Mouse (Mus musculus) CH12.LX (cell line): ENCODE measurements at regions not wholly inside any gene's neighbourhood (a gene's known extent, or its start where the extent isn't known, plus 50 kb on each side); places are given as distances from the start of the nearest gene placed in this dataset.

Experiments used
- CTCF ChIP-seq, 2 experiments: IDR thresholded peaks in 1 of 2; conservative IDR thresholded peaks in 1 of 2; 2 replicates each; pipeline ENCODE4 v1.5.1; 2011 to 2012; ENCODE audit warnings: low read depth in 2 of 2, low read length in 2 of 2, improper control_type of control experiment in 1 of 2, inconsistent platforms in 1 of 2, mild to moderate bottlenecking in 1 of 2, moderate library complexity in 1 of 2
- ELF1 ChIP-seq: IDR thresholded peaks from 2 replicates; pipeline ENCODE4 v1.6.1; 2014; ENCODE audit warnings: low read depth, mild to moderate bottlenecking, inconsistent platforms, low read length, improper control_type of control experiment
- EP300 ChIP-seq: IDR thresholded peaks from 2 replicates; pipeline ENCODE4 v1.6.1; 2011; ENCODE audit warnings: low read length, improper control_type of control experiment
- MAX ChIP-seq: IDR thresholded peaks from 2 replicates; pipeline ENCODE4 v1.6.1; 2011; ENCODE audit warnings: low read length, improper control_type of control experiment
- MEF2A ChIP-seq: IDR thresholded peaks from 2 replicates; pipeline ENCODE4 v1.6.1; 2014; ENCODE audit warnings: low read depth, mild to moderate bottlenecking, inconsistent platforms, low read length, improper control_type of control experiment, borderline replicate concordance
- POLR2A ChIP-seq: IDR thresholded peaks from 2 replicates; pipeline ENCODE4 v1.6.1; 2011; ENCODE audit warnings: low read depth, mild to moderate bottlenecking, improper control_type of control experiment, low read length
- POLR2AphosphoS2 ChIP-seq: IDR thresholded peaks from 2 replicates; pipeline ENCODE4 v1.6.1; 2011; ENCODE audit warnings: low read depth, low read length, improper control_type of control experiment
- SMC3 ChIP-seq: IDR thresholded peaks from 2 replicates; pipeline ENCODE4 v1.6.1; 2011; ENCODE audit warnings: low read depth, low read length, improper control_type of control experiment
- USF2 ChIP-seq: conservative IDR thresholded peaks from 2 replicates; pipeline ENCODE4 v1.6.1; 2011; ENCODE audit warnings: low read depth, low read length, improper control_type of control experiment
- ZMIZ1 ChIP-seq: IDR thresholded peaks from 2 replicates; pipeline ENCODE4 v1.6.1; 2012; ENCODE audit warnings: low read depth, mild to moderate bottlenecking, inconsistent platforms, low read length, improper control_type of control experiment

DNA sequence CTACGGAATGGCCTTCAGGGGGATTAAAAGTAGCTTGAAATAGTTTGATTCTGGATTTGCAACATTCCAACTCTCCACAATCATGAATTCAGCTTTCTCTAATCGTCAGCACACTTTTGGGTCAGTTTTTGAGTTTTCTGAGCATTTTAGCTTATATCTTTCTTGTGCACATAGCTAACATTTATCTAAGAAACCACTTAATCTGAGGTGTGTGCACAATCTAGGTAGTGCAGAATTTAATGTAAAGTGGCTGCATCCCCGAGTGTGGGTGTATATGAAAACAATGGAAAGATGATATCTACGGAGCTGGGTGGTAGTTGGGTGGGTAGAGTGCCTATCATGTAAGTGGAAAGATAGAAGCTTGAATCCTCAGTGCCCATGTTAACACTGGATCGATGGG lies 570.1 kb downstream of the Adgrl2 start:
- TF ChIP-seq CTCF (conservative IDR thresholded peaks at IDR 0.05 in 1 of 2, IDR thresholded peaks at IDR 0.05 in 1 of 2; ENCODE audit: low read depth in 2 of 2, low read length in 2 of 2) (no peak), EP300 (no peak), USF2 (no peak), SMC3 (no peak), ZMIZ1 (no peak), POLR2A (no peak), MAX (no peak), MEF2A (no peak), POLR2AphosphoS2 (no peak), ELF1 (no peak)
